Mouse (Mus musculus): ENCODE data around the gene Wnt7a. TPM values are rescaled to one million over a fixed set of nuclear protein-coding genes. Genes with fewer than 3 reads are reported as not detected.
A peak's percentile ranks its signal among the peaks of the same experiment; 100 is the strongest.

Wnt7a gene
- total RNA-seq, 2 experiments from 2014 or later, result not detected

GRCm38 (mm10) chr6:91384415-91384814, 26.7 kb downstream of the Wnt7a start:
- no peak for DNase-seq

GRCm38 (mm10) chr6:91383871-91384270, 27.3 kb downstream of the Wnt7a start:
- no peak for DNase-seq

GRCm38 (mm10) chr6:91383303-91383702, 27.9 kb downstream of the Wnt7a start:
- DNase-seq, result no peak

GRCm38 (mm10) chr6:91379871-91380270, 31.3 kb downstream of the Wnt7a start:
- DNase-seq, result no peak

- DNase-seq, result no peak
Observed at GRCm38 (mm10) chr6:91379266-91379665, 31.9 kb downstream of the Wnt7a start.

- no peak for DNase-seq
Observed at GRCm38 (mm10) chr6:91372977-91373376, 38.2 kb downstream of the Wnt7a start.

- no peak for DNase-seq
Observed at GRCm38 (mm10) chr6:91372586-91372971, 38.6 kb downstream of the Wnt7a start.

GRCm38 (mm10) chr6:91371912-91372585, 39.1 kb downstream of the Wnt7a start:
- no peak for DNase-seq

- peak; percentile 54 for DNase-seq
Observed at GRCm38 (mm10) chr6:91366781-91367180, 44.4 kb downstream of the Wnt7a start.

- no peak for DNase-seq
Observed at GRCm38 (mm10) chr6:91365480-91365879, 45.7 kb downstream of the Wnt7a start.

- no peak for DNase-seq
Observed at GRCm38 (mm10) chr6:91362756-91363155, 48.4 kb downstream of the Wnt7a start.

GRCm38 (mm10) chr6:91360998-91361397, 50.2 kb downstream of the Wnt7a start:
- DNase-seq, result no peak

- DNase-seq, result no peak
Observed at GRCm38 (mm10) chr6:91360371-91360690, 50.8 kb downstream of the Wnt7a start.

GRCm38 (mm10) chr6:91359672-91360370, 51.3 kb downstream of the Wnt7a start:
- no peak for DNase-seq

- DNase-seq, result no peak
Observed at GRCm38 (mm10) chr6:91358866-91359656, 52.1 kb downstream of the Wnt7a start.

- DNase-seq, result no peak
Observed at GRCm38 (mm10) chr6:91358394-91358793, 52.8 kb downstream of the Wnt7a start.

GRCm38 (mm10) chr6:91357238-91357876, 53.8 kb downstream of the Wnt7a start:
- DNase-seq, result no peak

GRCm38 (mm10) chr6:91349620-91350019, 61.5 kb downstream of the Wnt7a start:
- no peak for DNase-seq

- no peak for DNase-seq
Observed at GRCm38 (mm10) chr6:91347721-91348120, 63.4 kb downstream of the Wnt7a start.

- DNase-seq, result no peak
Observed at GRCm38 (mm10) chr6:91346906-91347156, 64.3 kb downstream of the Wnt7a start.

- DNase-seq, result no peak
Observed at GRCm38 (mm10) chr6:91346071-91346905, 64.9 kb downstream of the Wnt7a start.

GRCm38 (mm10) chr6:91345091-91345490, 66.1 kb downstream of the Wnt7a start:
- no peak for DNase-seq
